Mouse (Mus musculus): ENCODE measurements at regions not wholly inside any gene's neighbourhood (a gene's known extent, or its start where the extent isn't known, plus 50 kb on each side); places are given as distances from the start of the nearest gene placed in this dataset.

DNA sequence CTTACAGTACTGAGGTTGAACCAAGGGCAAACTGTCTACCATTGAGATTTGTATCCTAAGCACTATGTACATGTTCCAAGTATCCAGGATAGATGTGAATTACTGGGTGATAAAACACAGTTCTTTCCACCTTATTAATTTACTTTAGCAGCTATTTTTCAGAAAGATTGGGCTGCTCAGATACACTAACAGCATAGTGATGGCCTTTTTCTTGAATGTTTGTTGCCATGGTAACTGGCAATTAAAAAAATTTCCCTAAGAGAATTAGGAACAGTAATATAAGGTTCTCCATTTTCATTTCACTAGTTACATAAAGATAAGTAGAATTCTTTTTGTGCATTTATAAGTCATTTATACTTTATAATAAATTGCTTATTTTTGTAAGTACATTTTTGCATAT is 423.7 kb upstream of the Stxbp6 start:
- TF ChIP-seq POLR2A (IDR thresholded peaks at IDR 0.05; ENCODE audit: insufficient read depth, low read depth, low read length), result no peak
- no peak for TF ChIP-seq CTCF (IDR thresholded peaks at IDR 0.05)
- no peak for TF ChIP-seq EP300 (IDR thresholded peaks at IDR 0.05; ENCODE audit: insufficient read depth, low read depth, low read length)

Measured in heart, adult 2 months (tissue).